Mouse (Mus musculus) heart, postnatal 36 days (tissue): ENCODE results near the gene Abhd17a. TPM values are rescaled to one million over a fixed set of nuclear protein-coding genes. Genes with fewer than 3 reads are reported as not detected.
A peak's percentile ranks its signal among the peaks of the same experiment; 100 is the strongest.

ENCODE experiments used
- DNase-seq, 2 experiments: peaks; one replicate each; pipeline ENCODE4 v3.0.0; 2021 to 2022
- intact Hi-C: fragments of 180-260 bp; cut with DNase I; formaldehyde crosslinking; loops from one replicate; pipeline ENCODE4 v1.15.1; 2025
- microRNA-seq, 2 experiments: library from miRNA; unstranded; fragments of <30 nt; microRNA quantifications; one replicate each; pipeline ENCODE4 v1.2.0; 2021; ENCODE audit warnings: borderline number of aligned reads in 2 of 2
- total RNA-seq, 2 experiments: library from RNA; stranded (reverse); gene quantifications; 2 replicates each; pipeline ENCODE4 v1.2.3; 2021

Gene Abhd17a
- total RNA-seq, 2 experiments from 2014 or later = 48.3 to 51.2 TPM

DNA sequence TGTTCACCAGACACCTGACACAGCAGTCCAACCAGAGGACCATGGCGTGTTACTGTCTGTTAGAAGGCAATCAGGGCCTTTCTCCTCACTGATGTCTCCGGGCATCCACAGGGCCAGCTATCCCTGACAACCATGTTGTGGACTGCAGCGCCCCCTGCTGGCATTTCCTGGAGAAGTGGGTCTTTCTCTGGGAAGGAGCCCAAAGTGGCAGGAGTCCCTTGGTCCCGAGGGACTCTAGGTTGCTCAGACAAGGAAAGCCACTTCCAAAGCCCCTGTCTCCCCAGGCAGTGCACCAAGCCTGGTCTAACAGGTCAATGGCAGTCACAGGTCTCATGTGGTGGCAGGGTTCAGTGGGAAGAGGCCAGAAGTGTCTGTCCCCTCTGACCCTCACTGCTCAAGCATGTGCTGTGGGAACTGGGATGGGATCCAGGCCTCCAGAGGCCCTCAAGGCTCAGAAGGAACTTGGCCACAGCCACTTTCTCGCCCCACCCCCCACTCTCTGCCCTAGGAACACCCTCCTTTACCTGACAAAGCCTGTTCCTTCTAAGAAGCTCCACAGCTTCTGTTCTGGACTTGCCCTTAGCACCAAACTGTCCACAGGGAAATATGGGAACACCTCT is 32.7 kb downstream of the Abhd17a start:
- intact Hi-C loops = loop anchor here (2.0 kb wide), 1 partner anchor 49 kb away; no protein-coding TSS in a partner anchor
- DNase-seq = peak; percentile 78 to 83

DNA sequence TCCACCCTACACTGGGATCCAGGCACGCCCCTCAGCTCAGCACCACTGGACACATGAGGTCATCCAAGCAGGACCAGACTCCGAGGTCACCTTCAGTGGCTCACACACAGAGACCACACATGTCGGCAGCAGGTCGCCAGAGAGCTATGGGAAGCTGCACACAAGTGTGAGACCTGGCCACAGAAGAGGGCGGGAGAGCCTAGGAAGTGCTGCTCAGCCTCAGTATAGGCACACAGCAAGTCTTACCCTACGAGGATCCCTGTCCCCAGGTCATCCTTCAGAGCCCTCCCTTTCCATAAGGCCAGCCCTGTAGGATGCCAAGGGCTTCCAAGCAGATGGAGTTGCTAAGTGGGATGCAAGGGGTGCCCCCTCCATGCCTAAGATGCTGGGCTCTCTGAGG is 36.1 kb downstream of the Abhd17a start:
- intact Hi-C loops = loop anchor here (5.0 kb wide), 1 partner anchor 177 kb away; no protein-coding TSS in a partner anchor
- no peak for DNase-seq

- intact Hi-C loops = loop anchor here (5.0 kb wide), 1 partner anchor 176 kb away; no protein-coding TSS in a partner anchor
Observed at GRCm38 (mm10) chr10:80553575-80553974, 36.6 kb downstream of the Abhd17a start.

DNA sequence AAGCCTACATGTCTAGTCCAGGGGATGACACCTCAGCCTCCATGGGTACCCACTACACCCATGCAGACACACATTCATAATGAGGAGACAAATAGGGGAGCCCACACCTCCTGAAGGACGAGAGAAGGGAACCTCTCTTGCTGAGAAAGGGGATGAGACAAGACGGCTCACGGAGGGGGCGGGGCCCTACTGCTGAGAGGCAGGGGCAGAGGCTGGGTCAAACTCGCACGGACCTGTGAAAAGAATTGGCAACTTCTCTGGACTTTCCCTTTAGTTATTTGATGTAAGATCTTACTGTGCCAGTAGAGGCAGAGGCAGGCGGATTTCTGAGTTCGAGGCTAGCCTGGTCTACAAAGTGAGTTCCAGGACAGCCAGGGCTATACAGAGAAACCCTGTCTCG is 37.8 kb downstream of the Abhd17a start:
- DNase-seq = no peak
- intact Hi-C loops = loop anchor here (5.0 kb wide), 1 partner anchor 175 kb away; no protein-coding TSS in a partner anchor

More at GRCm38 (mm10) chr10:80553575-80553974, 36.6 kb downstream of the Abhd17a start:
- DNase-seq = no peak

DNA sequence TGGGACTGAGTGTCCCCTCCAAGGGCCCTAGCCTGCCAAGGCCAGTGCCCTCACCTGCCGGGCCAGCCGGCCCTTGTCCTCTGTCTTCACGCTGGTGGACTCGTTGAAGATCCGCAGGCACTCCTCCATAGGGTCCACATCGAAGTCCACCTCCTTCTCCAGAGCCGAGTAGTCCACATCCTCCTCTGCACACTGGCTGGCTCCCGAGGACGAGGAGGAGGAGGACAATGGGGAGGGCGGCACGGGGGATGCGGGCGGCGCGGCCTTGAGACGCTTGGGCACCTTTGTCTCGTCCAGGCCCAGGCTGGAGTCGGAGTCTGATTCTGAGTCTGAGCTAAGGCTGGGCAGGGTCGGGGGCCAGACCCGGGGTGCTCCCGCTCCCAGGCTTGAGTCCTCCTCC is 40.9 kb downstream of the Abhd17a start:
- intact Hi-C loops = no loop called here

DNA sequence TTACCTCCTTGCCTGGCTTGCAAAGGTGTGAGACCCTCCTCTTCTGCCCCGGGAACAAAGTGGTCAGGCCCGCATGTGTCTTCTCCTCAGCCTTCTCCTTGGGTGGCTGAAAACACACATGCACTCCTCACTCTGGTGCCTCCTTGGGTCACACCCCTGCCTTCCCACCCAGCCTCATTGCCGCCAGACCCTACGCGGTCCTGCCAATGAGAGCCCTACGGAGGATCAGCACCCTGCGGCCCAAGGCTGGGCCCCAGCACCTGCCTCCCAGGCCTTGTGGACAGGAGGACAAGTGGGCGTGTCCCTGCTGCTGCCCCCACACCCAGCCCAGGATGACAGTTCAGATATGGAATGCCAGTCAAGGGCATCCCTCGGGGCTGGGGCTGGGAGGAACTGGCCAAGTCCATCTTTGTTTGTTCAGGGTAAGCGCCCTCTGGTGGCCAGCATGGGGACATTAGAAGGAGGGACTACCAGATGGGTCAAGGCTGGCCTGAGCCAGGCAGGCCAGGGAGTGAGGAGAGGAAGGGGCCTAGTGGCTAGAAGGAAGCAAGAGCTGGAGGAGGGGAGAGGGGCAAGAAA is 41.6 kb downstream of the Abhd17a start:
- DNase-seq = peak; percentile 64 to 69
- intact Hi-C loops = no loop called here

More for the DNA sequence above, 40.9 kb downstream of the Abhd17a start:
- no peak for DNase-seq

DNA sequence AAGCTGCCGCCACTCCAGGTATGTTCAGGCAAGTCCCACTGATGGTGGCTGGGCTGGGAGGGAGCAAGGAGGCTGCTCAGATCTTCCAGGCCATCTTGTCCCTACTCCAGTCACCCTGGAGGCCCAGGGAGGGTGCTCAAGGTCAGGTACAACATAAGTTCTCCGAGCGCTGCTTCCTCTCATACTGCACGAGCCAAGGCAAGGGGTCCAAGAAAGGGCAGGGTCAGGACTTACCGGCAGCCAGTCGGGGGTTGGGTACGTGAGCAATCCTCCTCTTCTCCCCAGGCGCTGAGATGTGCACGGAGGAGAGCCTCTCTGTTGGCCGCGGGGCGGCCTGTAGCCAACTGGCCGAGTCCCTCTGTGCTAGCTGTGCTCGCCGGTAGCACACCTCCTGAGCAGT is 42.6 kb downstream of the Abhd17a start:
- intact Hi-C loops = no loop called here
- DNase-seq = no peak

- no peak for DNase-seq
Observed at GRCm38 (mm10) chr10:80546945-80547344, 43.2 kb downstream of the Abhd17a start.

DNA sequence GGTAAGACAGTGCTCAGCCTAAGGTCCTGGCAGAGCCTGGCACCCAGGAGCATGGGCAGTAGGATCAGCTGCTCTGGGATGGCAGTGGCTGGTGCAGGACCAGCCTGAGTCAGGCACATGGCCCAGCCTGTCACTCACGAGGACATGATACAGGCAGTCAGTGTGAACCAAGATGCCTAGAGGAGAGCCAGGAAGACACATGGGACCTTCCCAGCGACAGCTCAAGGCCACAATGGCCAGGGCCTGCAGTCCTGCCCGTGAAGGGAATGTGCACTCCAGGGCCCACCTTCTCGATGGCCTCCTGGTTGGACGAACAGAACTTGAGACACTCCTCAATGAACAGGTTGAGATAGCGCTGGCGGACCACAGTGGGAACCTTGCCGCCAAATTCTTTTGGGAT is 44.6 kb downstream of the Abhd17a start:
- DNase-seq = no peak
- intact Hi-C loops = no loop called here

More at GRCm38 (mm10) chr10:80546945-80547344, 43.2 kb downstream of the Abhd17a start:
- intact Hi-C loops = no loop called here

GRCm38 (mm10) chr10:80543873-80544272 is 46.3 kb downstream of the Abhd17a start:
- intact Hi-C loops = no loop called here
- DNase-seq = no peak

- intact Hi-C loops = loop anchor here (5.0 kb wide), 1 partner anchor 172 kb away; no protein-coding TSS in a partner anchor
- no peak for DNase-seq
Observed at GRCm38 (mm10) chr10:80539493-80539892, 50.6 kb downstream of the Abhd17a start.

DNA sequence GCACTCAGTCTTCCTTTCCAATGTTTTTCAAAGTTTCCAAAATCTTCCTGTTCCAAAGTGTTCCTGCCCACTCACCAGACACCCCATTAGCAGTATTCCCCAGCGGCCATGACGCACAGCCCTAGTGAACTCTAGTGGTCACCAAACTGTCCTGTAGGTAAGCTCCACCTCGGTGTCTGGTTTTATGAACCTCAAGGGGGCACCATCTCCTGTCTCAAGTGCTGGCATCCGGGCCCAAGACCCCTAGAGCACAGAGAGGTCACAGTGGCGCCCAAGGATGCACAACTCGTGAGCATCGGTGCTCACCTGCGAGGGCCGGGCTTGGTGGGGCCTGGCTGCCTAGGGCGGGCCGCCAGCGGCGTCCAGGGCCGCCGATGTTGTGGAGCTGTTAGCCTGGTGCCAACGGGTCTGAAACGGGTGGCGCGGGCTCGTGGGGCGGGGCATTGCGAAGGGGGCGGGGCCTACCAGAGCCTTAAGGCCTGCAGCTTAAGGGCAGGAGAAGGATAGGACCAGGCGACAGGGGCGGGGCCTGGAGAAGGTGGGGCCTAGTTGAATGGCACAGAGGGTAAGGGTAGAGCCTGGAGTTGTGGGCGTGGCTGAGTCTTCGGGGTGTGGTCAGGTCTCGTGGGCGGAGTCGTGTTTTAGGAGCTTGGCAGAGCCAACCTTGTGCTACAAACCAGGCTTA is 51.3 kb downstream of the Abhd17a start, which contains the start of gene Atp8b3:
Gene Atp8b3, minus strand, starts transcription at position 415 of the 685 bp plus-strand sequence.
- peak; percentile 37 to 58 for DNase-seq
- intact Hi-C loops = loop anchor here (5.0 kb wide), 1 partner anchor 172 kb away; no protein-coding TSS in a partner anchor

DNA sequence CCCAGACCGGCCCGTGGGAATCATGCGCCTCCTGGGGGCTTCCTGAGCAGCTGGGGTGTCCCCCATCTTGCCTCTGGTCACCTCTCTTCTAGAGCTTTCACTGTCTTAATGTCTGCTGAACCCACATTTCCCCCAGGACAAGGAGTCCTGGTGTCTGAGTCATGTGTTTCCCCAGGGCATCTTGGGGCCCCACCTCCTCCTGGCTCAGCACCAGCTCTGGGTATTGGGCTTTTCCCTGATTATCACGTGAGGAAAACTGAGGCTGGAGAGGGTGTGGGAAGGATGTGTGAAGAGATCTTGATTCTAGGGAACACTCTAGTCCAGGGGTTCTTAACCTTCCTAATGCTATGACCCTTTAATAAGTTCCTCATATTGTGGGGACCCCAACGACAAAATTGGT is 52.0 kb downstream of the Abhd17a start:
- DNase-seq = no peak
- intact Hi-C loops = loop anchor here (5.0 kb wide), 1 partner anchor 171 kb away; no protein-coding TSS in a partner anchor

DNA sequence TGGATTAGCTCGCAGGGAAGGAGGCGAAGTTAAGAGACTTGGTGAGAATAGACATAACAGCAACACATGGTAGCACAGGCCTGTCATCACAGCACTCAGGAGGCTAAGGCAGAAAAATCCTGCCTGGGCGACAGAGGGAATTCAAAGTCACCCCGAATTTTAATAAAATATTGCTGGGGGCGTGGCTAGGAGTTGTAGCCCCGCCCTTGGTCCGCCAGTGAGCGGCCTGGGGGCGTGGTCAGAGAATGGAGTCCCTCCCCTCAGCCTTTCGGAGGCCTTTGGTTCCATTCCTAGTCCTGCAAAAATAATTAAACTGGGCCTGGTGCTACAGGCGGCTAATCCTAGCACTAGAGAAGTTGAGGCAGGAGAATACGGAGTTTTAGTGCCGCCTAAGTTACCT is 54.4 kb downstream of the Abhd17a start:
- intact Hi-C loops = loop anchor here (5.0 kb wide), 1 partner anchor 168 kb away; no protein-coding TSS in a partner anchor
- no peak for DNase-seq

DNA sequence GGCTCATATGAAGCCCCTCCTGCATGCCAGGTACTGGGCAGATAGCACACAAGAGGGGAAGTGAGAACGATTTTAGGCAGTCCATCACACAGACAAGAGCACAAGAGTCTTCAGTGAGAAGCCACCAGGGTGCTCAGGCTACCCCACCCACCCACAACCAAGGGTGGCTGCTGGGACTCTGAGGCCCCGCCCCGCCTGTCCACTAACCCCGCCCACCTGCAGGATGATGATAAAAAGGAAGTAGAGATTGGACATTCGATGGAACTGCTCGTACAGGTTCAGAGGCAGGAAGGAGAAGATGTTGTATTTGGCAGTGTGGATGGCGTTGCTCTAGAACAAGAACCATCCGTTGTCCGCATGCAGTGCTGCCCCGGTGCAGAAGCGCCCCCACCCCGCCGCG is 55.1 kb downstream of the Abhd17a start:
- intact Hi-C loops = loop anchor here (5.0 kb wide), 1 partner anchor 168 kb away; no protein-coding TSS in a partner anchor
- DNase-seq = no peak

- DNase-seq = no peak
Observed at GRCm38 (mm10) chr10:80533704-80534103, 56.4 kb downstream of the Abhd17a start.

More at GRCm38 (mm10) chr10:80533704-80534103, 56.4 kb downstream of the Abhd17a start:
- intact Hi-C loops = no loop called here

Small RNA genes lying within 50 kb of the gene (microRNA-seq; reads per million reads assigned to microRNA genes)
- gene Mir6912 = 0 to 1.4 reads per million in 2 experiments

Other genes with a start within 250 kb of the Abhd17a start
- gene Adamtsl5, start 241.9 kb downstream of the Abhd17a start, total RNA-seq = 10 to 100 TPM; 75.9 to 83.8 TPM
- under 1 TPM; 0.49 to 0.64 TPM for gene Plk5, start 233.9 kb downstream of the Abhd17a start, total RNA-seq
- 1 to 10 TPM; 8.1 to 8.6 TPM for gene Mex3d, start 202.7 kb downstream of the Abhd17a start, total RNA-seq
- gene Mbd3, start 190.8 kb downstream of the Abhd17a start, total RNA-seq = 10 to 100 TPM; 82.1 to 82.2 TPM
- gene Uqcr11, start 183.5 kb downstream of the Abhd17a start, total RNA-seq = 1,000 to 10,000 TPM; 1,920 to 2,020 TPM
- 10 to 100 TPM; 17.9 to 20.9 TPM for gene Tcf3, start 156.7 kb downstream of the Abhd17a start, total RNA-seq
- gene Onecut3, start 95.5 kb downstream of the Abhd17a start, total RNA-seq = not detected
- gene Atp8b3, start 51.2 kb downstream of the Abhd17a start, total RNA-seq = not detected
- 10 to 100 TPM; 12.3 to 13.7 TPM for gene Rexo1, start 28.8 kb downstream of the Abhd17a start, total RNA-seq
- 1 to 10 TPM; 3.6 to 4.5 TPM for gene Klf16, start 13.0 kb downstream of the Abhd17a start, total RNA-seq
- 10 to 100 TPM; 19.7 to 22.1 TPM for gene Scamp4, start 12.5 kb upstream of the Abhd17a start, total RNA-seq
- gene Adat3, start 12.5 kb upstream of the Abhd17a start, total RNA-seq = 1 to 10 TPM in 1 of 2 experiments, under 1 TPM in 1; 0.49 to 1.4 TPM
- gene Gm49322, start 15.7 kb upstream of the Abhd17a start, total RNA-seq = under 1 TPM; 0.41 to 0.58 TPM
- 100 to 1,000 TPM; 111 to 119 TPM for gene Csnk1g2, start 32.5 kb upstream of the Abhd17a start, total RNA-seq
- 10 to 100 TPM; 45.5 to 46.8 TPM for gene Btbd2, start 66.7 kb upstream of the Abhd17a start, total RNA-seq
- gene Mknk2, start 87.8 kb upstream of the Abhd17a start, total RNA-seq = 100 to 1,000 TPM; 223 to 233 TPM
- 1 to 10 TPM; 5.3 to 6.7 TPM for gene Mob3a, start 111.6 kb upstream of the Abhd17a start, total RNA-seq
- gene Izumo4, start 111.8 kb upstream of the Abhd17a start, total RNA-seq = 1 to 10 TPM; 2.5 to 2.9 TPM
- 10 to 100 TPM; 35.1 to 43.5 TPM for gene Ap3d1, start 151.9 kb upstream of the Abhd17a start, total RNA-seq
- 10 to 100 TPM; 22.5 to 27.0 TPM for gene Dot1l, start 164.9 kb upstream of the Abhd17a start, total RNA-seq
- gene Sf3a2, start 207.9 kb upstream of the Abhd17a start, total RNA-seq = 10 to 100 TPM; 29.5 to 29.7 TPM
- 10 to 100 TPM; 29.3 to 31.3 TPM for gene Plekhj1, start 208.3 kb upstream of the Abhd17a start, total RNA-seq
- gene Amh, start 214.9 kb upstream of the Abhd17a start, total RNA-seq = under 1 TPM; 0.22 to 0.53 TPM
- under 1 TPM in 1 of 2 experiments, not detected in 1; 0.46 TPM for gene Jsrp1, start 223.2 kb upstream of the Abhd17a start, total RNA-seq
- 100 to 1,000 TPM; 850 to 884 TPM for gene Oaz1, start 236.3 kb upstream of the Abhd17a start, total RNA-seq